Mouse (Mus musculus): ENCODE data around the gene Stx11.

- no peak for TF ChIP-seq POLR2A (IDR thresholded peaks at IDR 0.05; ENCODE audit: borderline replicate concordance, low read depth, low read length)
- no peak for TF ChIP-seq CTCF (IDR thresholded peaks at IDR 0.05; ENCODE audit: low read depth, low read length)
Observed at GRCm38 (mm10) chr10:12961546-12961945, 2.6 kb downstream of the Stx11 start.

Measured in bone marrow macrophage, adult 2 months (primary cell).